Mouse (Mus musculus) myocyte (in vitro differentiated cells): ENCODE data around the gene Trim40. TPM values are rescaled to one million over a fixed set of nuclear protein-coding genes. Genes with fewer than 3 reads are reported as not detected.

Experiments used
- H3K27me3 ChIP-seq: one replicate; pipeline ENCODE4 v1.6.1; 2011; ENCODE audit not compliant: control insufficient read depth, insufficient read depth, insufficient read length
- H3K36me3 ChIP-seq: one replicate; pipeline ENCODE4 v1.6.1; 2011; ENCODE audit not compliant: control insufficient read depth, insufficient read depth
- H3K4me2 ChIP-seq: one replicate; pipeline ENCODE4 v1.6.1; 2011; ENCODE audit warnings: low read depth, control low read depth
- H3K4me3 ChIP-seq: one replicate; pipeline ENCODE4 v1.5.1; 2011; ENCODE audit warnings: mild to moderate bottlenecking, control low read depth, moderate library complexity
- H3K79me2 ChIP-seq: one replicate; pipeline ENCODE4 v1.6.1; 2011; ENCODE audit not compliant: control insufficient read depth, insufficient read depth
- H3ac ChIP-seq: one replicate; pipeline ENCODE4 v1.6.1; 2011; ENCODE audit not compliant: control insufficient read depth, insufficient read length
- CEBPB ChIP-seq: IDR thresholded peaks from 2 replicates; pipeline ENCODE4 v1.6.1; 2011; ENCODE audit warnings: mild to moderate bottlenecking, moderate library complexity; ENCODE audit not compliant: poor library complexity, insufficient read depth, severe bottlenecking
- E2F4 ChIP-seq: IDR thresholded peaks from one replicate; pipeline ENCODE4 v1.6.1; 2011; ENCODE audit warnings: mild to moderate bottlenecking, control low read depth, moderate library complexity; ENCODE audit not compliant: insufficient read depth
- MAX ChIP-seq: IDR thresholded peaks from one replicate; pipeline ENCODE4 v1.6.1; 2011; ENCODE audit warnings: low read depth, mild to moderate bottlenecking, control low read depth
- MYOD1 ChIP-seq, 3 experiments: IDR thresholded peaks; one replicate each; pipeline ENCODE4 v1.6.1; 2011; ENCODE audit warnings: control low read depth in 2 of 3, low read depth in 2 of 3, mild to moderate bottlenecking in 2 of 3, moderate library complexity in 1 of 3; ENCODE audit not compliant: insufficient read length in 2 of 3, control insufficient read depth in 1 of 3
- MYOG ChIP-seq, 3 experiments: IDR thresholded peaks; one replicate each; pipeline ENCODE4 v1.6.1; 2011; ENCODE audit warnings: control low read depth in 2 of 3, low read depth in 2 of 3, mild to moderate bottlenecking in 2 of 3; ENCODE audit not compliant: insufficient read length in 2 of 3, control insufficient read depth in 1 of 3, insufficient read depth in 1 of 3
- POLR2A ChIP-seq: IDR thresholded peaks from one replicate; pipeline ENCODE4 v1.6.1; 2011; ENCODE audit warnings: low read depth, mild to moderate bottlenecking, control low read depth, moderate library complexity; ENCODE audit not compliant: insufficient read length
- POLR2AphosphoS2 ChIP-seq: IDR thresholded peaks from one replicate; pipeline ENCODE4 v1.6.1; 2011; ENCODE audit warnings: low read depth, control low read depth; ENCODE audit not compliant: insufficient read length
- REST ChIP-seq: IDR thresholded peaks from one replicate; pipeline ENCODE4 v1.6.1; 2011; ENCODE audit warnings: mild to moderate bottlenecking, control low read depth, moderate library complexity; ENCODE audit not compliant: insufficient read depth, insufficient read length
- SRF ChIP-seq: IDR thresholded peaks from one replicate; pipeline ENCODE4 v1.6.1; 2011; ENCODE audit warnings: low read depth; ENCODE audit not compliant: control insufficient read depth, insufficient read length
- TCF12 ChIP-seq: IDR thresholded peaks from one replicate; pipeline ENCODE4 v1.6.1; 2011; ENCODE audit warnings: mild to moderate bottlenecking, control low read depth; ENCODE audit not compliant: poor library complexity, insufficient read depth, severe bottlenecking
- TCF3 ChIP-seq: IDR thresholded peaks from one replicate; pipeline ENCODE4 v1.6.1; 2011; ENCODE audit warnings: low read depth, control low read depth; ENCODE audit not compliant: insufficient read length
- USF1 ChIP-seq: IDR thresholded peaks from one replicate; pipeline ENCODE4 v1.6.1; 2011; ENCODE audit warnings: low read depth, mild to moderate bottlenecking, control low read depth, moderate library complexity
- polyA plus RNA-seq: library from polyadenylated mRNA; unstranded; fragments of >200 nt; fragmentation: generic; extraction: Trizol; gene quantifications from one replicate; pipeline ENCODE4 v1.2.1, GENCODE M21; 2012; ENCODE audit warnings: missing spikeins

Gene Trim40
- polyA plus RNA-seq, 1 experiment = not detected

- Histone ChIP-seq H3K79me2 (peaks cover 7% of the 10 kb centered on the region), H3ac (no peak overlapping the region), H3K4me2 (no peak overlapping the region), H3K36me3 (peaks cover 8% of the 10 kb centered on the region), H3K27me3 (no peaks in the 10 kb centered on the region), H3K4me3 (no peak overlapping the region)
- no peak for TF ChIP-seq TCF3
- TF ChIP-seq E2F4 = no peak
- no peak for TF ChIP-seq USF1
Measured at GRCm38 (mm10) chr17:36844725-36845124, 45.2 kb downstream of the Trim40 start.

- peaks cover 8% of the 10 kb centered on the region for H3K36me3 ChIP-seq
- TF ChIP-seq USF1 (no peak), POLR2AphosphoS2 (no peak), MYOG (IDR thresholded peaks at IDR 0.05; ENCODE audit: control insufficient read depth in 1 of 3, insufficient read depth in 1 of 3, insufficient read length in 2 of 3, low read depth in 2 of 3) (no peak), MYOD1 (IDR thresholded peaks at IDR 0.05; ENCODE audit: control insufficient read depth in 1 of 3, insufficient read length in 2 of 3, low read depth in 2 of 3) (no peak), MAX (no peak), TCF3 (no peak), SRF (no peak), REST (no peak), POLR2A (no peak), CEBPB (no peak), E2F4 (no peak), TCF12 (no peak)
- H3K4me3 ChIP-seq = no peak overlapping the region
- H3K4me2 ChIP-seq = peak overlapping the region; percentile 12
- no peaks in the 10 kb centered on the region for H3K27me3 ChIP-seq
- H3K79me2 ChIP-seq = peaks cover 7% of the 10 kb centered on the region
- no peak overlapping the region for H3ac ChIP-seq
Measured at GRCm38 (mm10) chr17:36844286-36844719, 45.6 kb downstream of the Trim40 start.

- Histone ChIP-seq H3ac (no peak overlapping the region), H3K4me2 (no peak overlapping the region), H3K79me2 (peaks cover 7% of the 10 kb centered on the region), H3K36me3 (peaks cover 8% of the 10 kb centered on the region), H3K4me3 (no peak overlapping the region), H3K27me3 (no peaks in the 10 kb centered on the region)
- TF ChIP-seq TCF12 (no peak), POLR2A (no peak), MYOG (IDR thresholded peaks at IDR 0.05; ENCODE audit: control insufficient read depth in 1 of 3, insufficient read depth in 1 of 3, insufficient read length in 2 of 3, low read depth in 2 of 3) (no peak), TCF3 (no peak), CEBPB (no peak), MYOD1 (IDR thresholded peaks at IDR 0.05; ENCODE audit: control insufficient read depth in 1 of 3, insufficient read length in 2 of 3, low read depth in 2 of 3) (no peak), MAX (no peak), E2F4 (no peak), USF1 (no peak), SRF (no peak), POLR2AphosphoS2 (no peak), REST (no peak)
Measured at GRCm38 (mm10) chr17:36843696-36844095, 46.2 kb downstream of the Trim40 start.

- peaks cover 12% of the 10 kb centered on the region for H3K79me2 ChIP-seq
- H3K36me3 ChIP-seq = no peaks in the 10 kb centered on the region
- no peak overlapping the region for H3K4me3 ChIP-seq
- H3K27me3 ChIP-seq = no peaks in the 10 kb centered on the region
- TF ChIP-seq POLR2AphosphoS2 = no peak
- no peak overlapping the region for H3K4me2 ChIP-seq
- H3ac ChIP-seq = no peak overlapping the region
Measured at GRCm38 (mm10) chr17:36840961-36841445, 48.9 kb downstream of the Trim40 start.

GRCm38 (mm10) chr17:36839931-36840330 is 50.0 kb downstream of the Trim40 start:
- Histone ChIP-seq H3K79me2 (peaks cover 12% of the 10 kb centered on the region), H3K36me3 (no peaks in the 10 kb centered on the region), H3K27me3 (no peaks in the 10 kb centered on the region), H3K4me3 (no peak overlapping the region), H3ac (no peak overlapping the region), H3K4me2 (no peak overlapping the region)
- TF ChIP-seq MYOG (IDR thresholded peaks at IDR 0.05; ENCODE audit: control insufficient read depth in 1 of 3, insufficient read depth in 1 of 3, insufficient read length in 2 of 3, low read depth in 2 of 3) = no peak
- no peak for TF ChIP-seq POLR2A
- TF ChIP-seq MYOD1 (IDR thresholded peaks at IDR 0.05; ENCODE audit: control insufficient read depth in 1 of 3, insufficient read length in 2 of 3, low read depth in 2 of 3) = no peak
- no peak for TF ChIP-seq REST
- TF ChIP-seq MAX = no peak
- no peak for TF ChIP-seq TCF12
- no peak for TF ChIP-seq USF1
- no peak for TF ChIP-seq CEBPB
- no peak for TF ChIP-seq TCF3
- TF ChIP-seq SRF = no peak
- TF ChIP-seq E2F4 = no peak
- no peak for TF ChIP-seq POLR2AphosphoS2
